Mouse (Mus musculus) kidney, postnatal 0 days (tissue): Measurements from ENCODE around the gene Afap1l2. TPM values are rescaled to one million over a fixed set of nuclear protein-coding genes. Genes with fewer than 3 reads are reported as not detected.

Experiments
- ATAC-seq: fragments of 200-750 bp; cut with Nextera tagmentation; replicated peaks from 2 replicates; pipeline ENCODE4 v1.8.0; 2017; ENCODE audit warnings: low read depth, moderate number of reproducible peaks, moderate TSS enrichment, moderate library complexity; ENCODE audit not compliant: low FRiP score
- DNase-seq: peaks from one replicate; pipeline ENCODE4 v3.0.0-alpha.2; 2016; ENCODE audit warnings: low spot score
- H3K27ac ChIP-seq: fragments of 300-500 bp; sonication (generic); 2 replicates; pipeline ENCODE4 v1.5.1; 2014; ENCODE audit warnings: mild to moderate bottlenecking
- H3K27me3 ChIP-seq: fragments of 300-500 bp; sonication (generic); 2 replicates; pipeline ENCODE4 v1.6.1; 2014; ENCODE audit warnings: low read length, mixed read lengths; ENCODE audit not compliant: insufficient read depth
- H3K36me3 ChIP-seq: fragments of 300-500 bp; sonication (generic); 2 replicates; pipeline ENCODE4 v1.6.1; 2014; ENCODE audit warnings: low read length, mixed read lengths; ENCODE audit not compliant: insufficient read depth
- H3K4me1 ChIP-seq: fragments of 300-500 bp; sonication (generic); replicated peaks from 2 replicates; pipeline ENCODE4 v1.6.1; 2014; ENCODE audit warnings: antibody characterized with exemption, low read length, mixed read lengths; ENCODE audit not compliant: insufficient read depth
- H3K4me2 ChIP-seq: fragments of 300-500 bp; sonication (generic); 2 replicates; pipeline ENCODE4 v1.6.1; 2014; ENCODE audit warnings: mild to moderate bottlenecking, low read length, moderate library complexity, mixed read lengths
- H3K4me3 ChIP-seq: fragments of 300-500 bp; sonication (generic); replicated peaks from 2 replicates; pipeline ENCODE4 v1.5.1; 2014; ENCODE audit warnings: low read depth, low read length
- H3K9ac ChIP-seq: fragments of 300-500 bp; sonication (generic); 2 replicates; pipeline ENCODE4 v1.6.1; 2014; ENCODE audit warnings: low read depth, low read length
- H3K9me3 ChIP-seq: fragments of 300-500 bp; sonication (generic); replicated peaks from 2 replicates; pipeline ENCODE4 v1.6.1; 2016; ENCODE audit warnings: low read length, inconsistent platforms, mixed read lengths
- CTCF ChIP-seq: IDR thresholded peaks from 2 replicates; pipeline ENCODE4 v1.5.1; 2016; ENCODE audit warnings: antibody characterized with exemption, low read depth, mild to moderate bottlenecking, moderate library complexity
- WGBS: fragments of 180-500 bp; shearing (Covaris S2); extraction: QIAGEN DNeasy Blood & Tissue Kit; methylation state at CpG from one replicate; pipeline ENCODE4 v1.1.7; 2014; 5-methylcytosine and 5-hydroxymethylcytosine counted together
- polyA plus RNA-seq: library from polyadenylated mRNA; unstranded; fragments of >200 nt; fragmentation: Nextera tagmentation; extraction: Ambion mirVana; gene quantifications from 2 replicates; pipeline ENCODE4 v1.2.1, GENCODE M21; 2015

The Afap1l2 gene
- polyA plus RNA-seq, 1 experiment from 2014 or later, result 21.3 TPM

- no peak overlapping the region for H3K9ac ChIP-seq
- no peaks in the 10 kb centered on the region for H3K4me1 ChIP-seq
- WGBS, result 69% methylated on average over 4 of the region's 4 CpGs
- H3K27ac ChIP-seq, result no peak overlapping the region
- no peak overlapping the region for H3K4me2 ChIP-seq
- ATAC-seq, result no peak
- H3K9me3 ChIP-seq, result no peaks in the 10 kb centered on the region
- no peaks in the 10 kb centered on the region for H3K36me3 ChIP-seq
- no peak overlapping the region for H3K4me3 ChIP-seq
- no peak for TF ChIP-seq CTCF
- DNase-seq, result no peak
- H3K27me3 ChIP-seq, result no peaks in the 10 kb centered on the region
Measured at GRCm38 (mm10) chr19:57026501-57026900, 18.5 kb upstream of the Afap1l2 start.

- peak overlapping the region; percentile 25; the same call in 1 of the 2 replicates for H3K4me2 ChIP-seq
- peak overlapping the region; percentile 65 for H3K27ac ChIP-seq
- TF ChIP-seq CTCF, result no peak
- no peaks in the 10 kb centered on the region for H3K9me3 ChIP-seq
- DNase-seq, result no peak
- H3K4me3 ChIP-seq, result no peak overlapping the region
- no peak for ATAC-seq
- H3K36me3 ChIP-seq, result no peaks in the 10 kb centered on the region
- no peak overlapping the region for H3K9ac ChIP-seq
- H3K27me3 ChIP-seq, result no peaks in the 10 kb centered on the region
- peaks cover 10% of the 10 kb centered on the region for H3K4me1 ChIP-seq
- 69% methylated on average over 8 of the region's 8 CpGs for WGBS
Measured at GRCm38 (mm10) chr19:57017785-57018179, 9.8 kb upstream of the Afap1l2 start.

DNA sequence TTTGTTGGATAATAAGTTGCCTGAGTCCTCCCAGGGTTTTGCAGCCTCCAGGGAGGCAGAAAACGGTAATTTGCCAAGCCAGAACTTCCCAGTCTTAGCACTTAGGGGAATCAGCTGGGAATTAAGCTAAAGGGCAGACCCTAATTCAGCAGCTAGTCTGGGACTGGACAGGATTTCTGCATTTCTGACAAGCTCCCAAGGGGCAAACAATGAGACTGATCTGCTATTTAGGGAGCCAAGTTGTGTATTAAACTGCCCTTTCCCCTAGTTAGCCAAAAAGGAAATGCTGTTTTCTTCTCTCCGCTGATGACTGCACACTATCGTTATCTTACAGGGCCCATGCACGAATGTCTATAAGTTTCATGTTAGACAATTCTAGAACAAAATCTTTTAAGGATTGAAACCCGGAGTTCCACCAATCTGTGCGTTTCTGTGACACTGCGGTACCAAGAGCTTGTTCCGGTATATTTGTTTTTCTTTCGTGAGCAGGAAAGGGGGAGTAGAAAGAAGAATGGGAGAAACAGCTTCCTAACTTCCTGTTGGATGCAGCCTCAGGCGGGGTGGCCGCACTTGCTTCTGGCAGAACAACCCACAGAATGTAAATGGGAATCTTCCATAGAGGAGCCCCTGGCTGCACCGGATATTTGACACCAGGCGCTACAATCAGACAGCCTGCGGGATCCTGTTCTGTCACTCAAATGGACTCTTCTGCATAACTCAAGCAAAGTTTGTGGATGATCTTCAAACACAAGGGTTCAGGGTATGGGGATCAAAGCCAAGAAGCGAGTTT is 9.2 kb upstream of the Afap1l2 start:
- H3K4me1 ChIP-seq, result peaks cover 10% of the 10 kb centered on the region
- H3K9ac ChIP-seq, result no peak overlapping the region
- no peaks in the 10 kb centered on the region for H3K9me3 ChIP-seq
- H3K4me3 ChIP-seq, result no peak overlapping the region
- 10% methylated on average over 15 of the region's 15 CpGs for WGBS
- peak overlapping the region; percentile 25 for H3K4me2 ChIP-seq
- H3K27me3 ChIP-seq, result no peaks in the 10 kb centered on the region
- TF ChIP-seq CTCF, result no peak
- ATAC-seq (no peak), DNase-seq (peak; percentile 78)
- no peaks in the 10 kb centered on the region for H3K36me3 ChIP-seq
- peak overlapping the region; percentile 65; the same call in 1 of the 2 replicates for H3K27ac ChIP-seq

GRCm38 (mm10) chr19:57014808-57015207 is 6.8 kb upstream of the Afap1l2 start:
- WGBS, result 73% methylated on average over 3 of the region's 3 CpGs
- H3K4me1 ChIP-seq, result peaks cover 10% of the 10 kb centered on the region
- H3K9ac ChIP-seq, result no peak overlapping the region
- ATAC-seq (no peak), DNase-seq (no peak)
- H3K9me3 ChIP-seq, result no peaks in the 10 kb centered on the region
- H3K36me3 ChIP-seq, result no peaks in the 10 kb centered on the region
- no peaks in the 10 kb centered on the region for H3K27me3 ChIP-seq
- no peak overlapping the region for H3K4me2 ChIP-seq
- H3K4me3 ChIP-seq, result no peak overlapping the region
- no peak overlapping the region for H3K27ac ChIP-seq
- TF ChIP-seq CTCF, result no peak

DNA sequence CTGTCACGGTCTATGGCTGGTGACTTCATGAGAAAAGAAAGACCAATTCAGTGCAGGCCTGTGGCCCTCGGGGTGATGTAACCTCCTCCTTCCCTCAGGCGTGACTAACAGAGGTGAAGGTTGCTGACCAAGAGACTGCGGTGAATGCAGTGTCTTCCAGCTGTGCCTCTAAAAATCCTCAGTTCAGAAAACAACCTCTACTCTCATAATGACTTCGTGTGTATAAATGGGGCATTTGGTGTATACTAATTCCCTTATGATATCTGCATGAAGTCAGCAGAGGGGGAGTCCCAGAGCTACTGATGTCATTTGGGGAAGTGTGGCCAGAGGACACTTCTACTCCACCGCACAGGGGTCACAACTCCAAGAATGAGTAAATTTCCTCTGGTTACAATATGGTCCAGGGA is 5.2 kb upstream of the Afap1l2 start:
- TF ChIP-seq CTCF, result no peak
- no peak overlapping the region for H3K9ac ChIP-seq
- no peak overlapping the region for H3K4me2 ChIP-seq
- H3K36me3 ChIP-seq, result no peaks in the 10 kb centered on the region
- H3K4me1 ChIP-seq, result peaks cover 10% of the 10 kb centered on the region
- H3K27ac ChIP-seq, result no peak overlapping the region; the same call in 1 of the 2 replicates
- ATAC-seq (peak; percentile 87), DNase-seq (peak; percentile 42)
- no peaks in the 10 kb centered on the region for H3K27me3 ChIP-seq
- WGBS, result 41% methylated on average over 6 of the region's 6 CpGs
- no peak overlapping the region for H3K4me3 ChIP-seq
- no peaks in the 10 kb centered on the region for H3K9me3 ChIP-seq

DNA sequence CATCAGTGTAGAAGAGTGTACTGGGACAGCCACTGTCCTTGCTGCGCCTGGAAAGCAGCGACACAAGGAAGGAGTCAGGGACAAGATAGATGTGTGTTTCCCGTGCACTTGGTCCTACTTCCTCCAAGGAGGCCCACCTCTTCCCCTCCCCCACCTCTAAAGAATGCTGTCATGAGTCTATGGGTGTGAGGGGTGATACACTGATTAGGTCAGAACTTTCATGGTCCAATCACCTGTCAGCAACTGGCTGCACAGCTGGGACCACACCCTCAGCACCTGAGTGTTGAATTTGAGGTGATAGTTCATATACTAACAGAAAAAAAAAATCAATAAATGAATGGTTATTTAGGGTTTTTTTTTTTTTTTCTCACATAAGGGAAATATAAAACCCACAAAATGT is 4.0 kb upstream of the Afap1l2 start:
- H3K27ac ChIP-seq, result no peak overlapping the region
- TF ChIP-seq CTCF, result no peak
- no peak overlapping the region for H3K9ac ChIP-seq
- no peak overlapping the region for H3K4me2 ChIP-seq
- ATAC-seq (no peak), DNase-seq (no peak)
- H3K9me3 ChIP-seq, result no peaks in the 10 kb centered on the region
- H3K4me1 ChIP-seq, result peaks cover 4% of the 10 kb centered on the region
- no peaks in the 10 kb centered on the region for H3K27me3 ChIP-seq
- no peaks in the 10 kb centered on the region for H3K36me3 ChIP-seq
- 59% methylated on average over 3 of the region's 3 CpGs for WGBS
- no peak overlapping the region for H3K4me3 ChIP-seq
